Mouse (Mus musculus) heart, postnatal 0 days (tissue): ENCODE results near the gene Zbtb25.

Experiments used
- CTCF ChIP-seq: IDR thresholded peaks from 2 replicates; pipeline ENCODE4 v1.5.1; 2016; ENCODE audit warnings: antibody characterized with exemption, control low read depth, low read depth
- EP300 ChIP-seq: IDR thresholded peaks from 2 replicates; pipeline ENCODE4 v1.6.1; 2016; ENCODE audit warnings: antibody characterized with exemption, low read depth

GRCm38 (mm10) chr12:76385342-76385741 lies 15.9 kb upstream of the Zbtb25 start:
- TF ChIP-seq CTCF (no peak), EP300 (no peak)
